Mouse (Mus musculus) T-cell, adult 2 months (primary cell): Measurements from ENCODE around the gene Trp53bp1.

Experiments used
- DNase-seq: peaks from one replicate; pipeline ENCODE4 v3.0.0; 2022; ENCODE audit warnings: low spot score

Gene Trp53bp1

GRCm38 (mm10) chr2:121271236-121271927 lies at the start of gene Trp53bp1:
Trp53bp1 (minus strand) TSS chr2:121271407.
- peak; percentile 92 for DNase-seq

GRCm38 (mm10) chr2:121316278-121316677 lies 45.1 kb upstream of the Trp53bp1 start:
- no peak for DNase-seq

- DNase-seq = no peak
These were observed 37.8 kb upstream of the Trp53bp1 start for GRCm38 (mm10) chr2:121308997-121309416.

- no peak for DNase-seq
These were observed 28.8 kb upstream of the Trp53bp1 start for GRCm38 (mm10) chr2:121300036-121300435.

DNA sequence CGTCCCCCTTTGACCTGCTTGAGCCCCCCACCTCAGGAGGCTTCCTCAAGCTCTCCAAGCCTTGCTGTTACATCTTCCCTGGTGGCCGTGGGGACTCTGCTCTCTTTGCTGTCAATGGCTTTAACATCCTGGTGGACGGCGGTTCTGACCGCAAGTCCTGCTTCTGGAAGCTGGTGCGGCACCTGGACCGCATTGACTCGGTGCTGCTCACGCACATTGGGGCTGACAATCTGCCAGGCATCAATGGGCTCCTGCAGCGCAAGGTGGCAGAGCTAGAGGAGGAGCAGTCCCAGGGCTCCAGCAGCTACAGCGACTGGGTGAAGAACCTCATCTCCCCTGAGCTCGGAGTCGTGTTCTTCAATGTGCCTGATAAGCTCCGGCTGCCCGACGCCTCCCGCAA lies 28.3 kb upstream of the Trp53bp1 start:
- no peak for DNase-seq

DNA sequence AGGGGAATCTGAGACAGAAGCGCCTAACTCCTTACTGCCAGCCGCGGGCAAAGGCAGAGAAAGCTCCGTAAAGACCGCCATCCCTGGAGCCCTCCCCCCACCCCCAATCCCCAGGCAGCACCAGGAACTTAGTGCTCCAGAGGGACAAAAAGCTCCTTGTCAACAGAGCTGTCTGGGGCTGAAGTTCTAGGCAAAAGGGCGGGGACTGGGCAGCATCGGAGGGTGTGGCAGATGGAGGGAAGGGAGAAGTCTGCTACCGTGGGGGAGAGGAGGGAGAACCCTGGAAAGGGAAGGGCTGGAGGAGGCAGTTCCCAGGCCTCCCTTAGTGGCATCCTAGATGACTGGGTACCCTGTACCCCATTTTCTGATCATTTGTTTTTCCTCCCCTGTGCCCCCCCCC lies 26.9 kb upstream of the Trp53bp1 start:
- DNase-seq = no peak

- no peak for DNase-seq
These were observed 26.5 kb upstream of the Trp53bp1 start for GRCm38 (mm10) chr2:121297701-121298100.

DNA sequence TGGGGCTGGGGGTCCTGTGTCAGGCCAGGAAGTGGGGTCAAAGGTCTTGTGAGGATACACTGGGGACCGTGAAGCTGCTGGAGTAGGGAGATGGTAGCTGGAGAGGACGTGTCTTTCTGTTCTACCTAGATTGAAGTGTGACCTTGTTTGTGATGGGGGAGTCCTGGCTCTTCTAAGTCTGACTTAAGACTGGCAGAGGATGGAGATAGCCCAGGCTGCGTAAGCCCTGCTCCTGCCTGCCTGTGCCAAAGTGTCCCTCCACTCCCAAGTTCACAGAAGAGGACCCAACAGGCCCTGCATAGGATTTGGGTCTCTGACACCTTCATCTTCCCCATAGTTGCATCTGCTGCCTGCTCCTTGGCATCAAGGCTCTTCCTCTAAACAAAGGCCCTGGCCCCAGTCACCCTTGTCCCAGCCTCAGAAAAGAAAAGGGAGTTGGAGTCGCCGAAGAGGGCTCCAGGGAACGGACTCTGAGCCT lies 25.6 kb upstream of the Trp53bp1 start:
- no peak for DNase-seq

DNA sequence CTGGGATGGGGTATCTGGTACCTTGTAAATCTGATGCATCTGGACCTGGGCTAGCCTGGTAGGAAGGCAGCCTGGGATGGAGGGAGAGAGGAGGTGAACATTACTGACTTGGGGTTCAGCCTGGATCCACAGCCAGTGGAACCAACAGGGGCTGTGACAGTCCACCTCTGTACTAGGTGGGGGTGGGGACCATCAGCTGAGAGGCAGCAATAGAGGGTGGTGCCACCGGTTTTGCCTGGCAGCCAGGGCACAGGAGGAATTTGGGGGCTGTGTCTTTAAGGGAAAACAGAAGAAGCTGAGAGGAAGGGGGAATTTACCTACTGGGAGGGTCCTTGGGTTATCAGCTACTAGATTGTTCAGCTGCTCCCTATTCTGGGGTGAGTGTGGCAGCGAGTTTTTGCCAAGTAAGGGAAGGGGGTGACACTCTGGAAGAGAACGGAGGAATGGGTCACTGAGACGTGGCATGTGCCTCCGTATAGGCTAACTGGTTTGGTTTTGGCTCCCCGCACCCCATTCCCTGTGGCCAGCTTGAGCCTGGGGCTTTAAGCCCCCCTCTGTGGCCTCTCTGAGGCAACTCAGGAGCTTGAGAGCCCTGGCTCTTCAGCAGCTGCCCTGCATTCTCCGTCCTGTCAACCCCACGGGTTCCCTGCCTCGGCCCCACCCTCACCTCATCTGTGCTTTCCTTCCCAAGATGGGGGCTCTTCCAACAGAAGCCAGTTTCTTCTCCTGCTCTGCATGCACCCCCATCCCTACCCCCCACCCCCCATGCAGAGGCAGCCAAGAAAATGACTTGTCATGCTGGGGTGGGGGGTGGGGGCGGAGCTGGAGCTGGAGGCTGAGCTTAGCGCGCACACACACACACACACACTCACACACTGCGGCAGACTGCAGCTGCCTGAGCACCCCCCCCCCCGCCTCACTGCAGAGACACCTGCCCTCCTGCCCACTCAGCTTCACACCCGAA lies 24.7 kb upstream of the Trp53bp1 start:
- no peak for DNase-seq

DNA sequence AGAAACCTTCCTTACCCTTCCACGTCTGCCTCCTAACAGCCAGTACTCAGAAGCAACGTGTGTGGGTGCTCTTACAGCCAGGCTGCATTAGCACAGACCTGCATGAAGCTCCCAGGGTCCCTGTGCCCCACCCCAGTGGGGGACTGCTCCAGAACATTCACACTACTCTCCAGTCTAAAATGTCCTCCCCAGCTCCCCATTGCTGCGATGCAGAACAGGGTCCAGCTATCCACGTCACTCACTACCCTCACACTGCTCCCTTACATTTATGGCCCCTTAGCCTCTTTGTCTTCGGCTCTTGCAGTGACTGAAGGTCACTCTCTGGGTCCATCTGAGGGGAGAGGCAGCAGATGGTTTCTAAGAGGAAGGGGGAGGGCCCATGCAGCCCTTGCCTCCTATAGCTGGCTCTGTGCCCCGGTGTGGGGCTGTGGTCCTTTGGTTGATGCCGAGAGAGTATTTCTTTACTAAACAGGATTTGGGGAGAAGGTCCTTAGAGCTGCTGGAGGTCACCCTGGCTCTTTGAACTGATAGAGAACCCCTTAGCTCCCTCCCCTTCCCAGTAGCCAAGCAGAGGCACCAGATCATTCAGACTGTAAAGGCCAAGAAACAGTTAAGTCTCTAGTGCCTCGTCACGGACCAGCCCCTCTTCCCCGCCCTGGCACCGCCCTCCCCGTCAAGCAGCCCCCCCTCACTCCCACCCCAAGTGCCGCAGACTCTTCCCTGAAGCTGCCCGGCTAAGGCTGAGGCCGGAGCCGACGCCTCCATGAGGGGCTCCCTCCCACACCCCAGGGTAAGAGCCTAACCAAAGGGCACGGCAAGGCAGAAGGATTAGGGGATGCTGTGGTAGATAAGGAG lies 23.8 kb upstream of the Trp53bp1 start:
- no peak for DNase-seq

DNA sequence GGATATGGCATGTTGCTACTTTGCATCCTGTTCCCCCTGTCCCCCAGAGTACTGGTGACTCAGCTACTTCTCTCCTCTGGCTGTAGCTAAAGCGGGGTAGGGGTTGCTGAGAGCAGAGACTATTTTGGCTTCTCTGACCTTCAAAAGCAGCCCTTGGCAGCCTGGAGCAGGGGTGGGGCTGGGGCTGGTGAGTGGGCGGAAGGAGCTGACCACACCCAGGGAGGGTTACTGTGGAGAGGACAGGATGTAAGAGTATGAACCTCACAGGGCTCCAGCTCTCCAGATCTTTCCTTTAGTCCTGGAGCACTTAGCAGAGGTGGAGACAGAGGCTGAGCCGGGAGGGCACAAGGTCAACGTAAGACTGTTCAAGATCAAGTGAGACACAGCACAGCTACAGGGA lies 23.0 kb upstream of the Trp53bp1 start:
- no peak for DNase-seq

DNA sequence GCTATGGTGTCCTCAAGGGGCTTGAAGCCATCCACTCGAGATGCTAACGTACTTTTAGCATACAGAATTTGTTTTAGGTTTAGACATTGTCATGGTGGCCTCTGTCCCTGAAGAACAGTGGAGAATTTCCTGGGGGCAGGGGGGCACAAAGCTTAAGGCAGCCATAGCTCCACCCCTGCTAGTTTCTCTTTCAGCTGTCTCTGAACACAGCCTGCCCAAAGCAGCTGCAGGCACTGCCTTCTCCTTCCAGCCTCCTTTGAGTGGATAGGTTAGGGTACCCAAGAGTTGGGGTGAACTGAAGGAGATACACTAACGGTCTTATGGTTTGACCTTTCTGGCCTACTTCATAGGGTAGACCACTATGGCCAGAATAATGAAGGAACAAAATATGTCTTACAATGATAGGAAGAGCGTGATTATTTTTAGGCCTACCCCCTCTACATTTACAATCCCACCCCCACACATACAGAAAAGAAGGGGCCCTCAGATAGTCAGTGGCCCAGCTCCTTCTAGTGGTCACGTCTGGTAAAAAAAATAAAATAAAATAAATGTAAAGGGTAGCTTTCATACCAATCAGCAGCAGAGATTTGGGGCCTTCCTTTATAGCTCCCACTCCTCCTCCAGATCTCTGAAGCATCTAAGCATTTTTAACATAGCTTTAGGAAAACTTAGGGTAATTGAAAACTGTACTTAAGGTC lies 21.3 kb upstream of the Trp53bp1 start:
- DNase-seq = no peak

GRCm38 (mm10) chr2:121289730-121290540 lies 18.7 kb upstream of the Trp53bp1 start:
- DNase-seq = no peak

GRCm38 (mm10) chr2:121288901-121289729 lies 17.9 kb upstream of the Trp53bp1 start, which contains the start of gene Map1a:
Map1a (plus strand) TSS chr2:121289600.
- DNase-seq = peak; percentile 91

GRCm38 (mm10) chr2:121287850-121288249 lies 16.6 kb upstream of the Trp53bp1 start:
- no peak for DNase-seq

DNA sequence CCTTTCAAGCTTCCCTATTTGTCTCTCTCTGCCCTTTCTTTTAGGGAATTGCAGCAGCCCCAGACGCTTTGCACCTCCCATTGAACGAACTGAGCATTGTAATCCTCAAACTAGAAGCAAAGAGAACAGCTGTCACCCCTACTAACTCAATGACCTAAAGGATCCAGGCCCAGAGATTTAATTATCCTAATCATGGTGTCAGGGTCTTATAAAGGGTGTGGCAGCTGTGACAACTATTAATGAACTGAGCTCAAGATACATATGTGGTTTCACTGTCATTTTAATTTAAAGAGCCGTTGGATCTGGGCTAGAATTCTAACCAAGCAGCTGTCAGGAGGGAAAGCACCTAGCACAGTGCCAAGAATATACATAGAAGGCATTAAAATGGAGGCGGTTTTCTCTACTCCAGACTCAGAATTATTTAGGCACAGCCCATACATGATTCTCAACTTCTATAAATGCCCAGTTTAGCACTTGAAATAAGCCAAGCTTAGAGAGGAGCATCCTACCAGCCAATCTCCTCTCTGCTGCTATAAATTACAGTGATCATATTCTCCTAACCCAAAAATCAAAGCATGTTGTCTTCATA lies 815 bp upstream of the Trp53bp1 start:
- DNase-seq = no peak

- no peak for DNase-seq
These were observed 529 bp downstream of the Trp53bp1 start for GRCm38 (mm10) chr2:121270521-121271235.

DNA sequence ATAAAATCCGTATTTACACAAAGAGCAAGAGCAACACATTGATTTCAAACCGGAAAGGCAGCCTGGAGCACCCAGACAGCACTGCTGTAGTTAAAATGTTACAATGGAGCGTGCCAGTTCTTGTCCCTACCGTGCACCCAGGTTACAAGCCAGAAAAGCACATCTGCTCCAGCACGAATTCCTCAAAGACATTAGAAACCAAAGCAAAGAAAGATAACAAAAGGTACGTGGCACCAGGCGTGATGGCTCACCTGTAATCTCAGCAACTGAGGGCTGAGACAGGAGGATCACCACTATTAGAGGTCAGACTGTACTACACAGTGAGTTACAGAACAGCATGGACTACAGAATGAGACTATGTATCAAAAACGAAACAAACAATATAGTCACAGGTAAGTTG lies 2.8 kb downstream of the Trp53bp1 start:
- no peak for DNase-seq
